Mouse (Mus musculus): Measurements from ENCODE around the gene Tox2.

Tox2 gene

DNA sequence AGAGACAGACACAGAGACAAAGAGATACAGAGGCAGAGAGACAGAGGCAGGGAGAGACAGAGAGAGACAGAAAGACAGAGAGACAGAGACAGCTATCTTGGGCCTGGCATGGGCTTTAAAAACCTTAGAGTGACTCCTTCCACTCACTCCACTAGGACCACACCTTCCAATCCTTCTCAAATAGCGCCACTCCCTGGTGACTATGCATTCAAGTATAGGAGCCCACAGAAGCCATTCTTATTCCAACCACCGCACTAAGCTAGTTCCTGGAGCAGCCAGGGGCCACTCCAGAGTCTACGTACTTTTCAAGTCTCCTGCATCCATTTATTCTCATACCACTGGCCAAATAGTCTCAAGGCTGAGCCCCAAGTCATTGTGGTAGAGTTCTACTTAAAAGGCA, 115.9 kb downstream of the Tox2 start:
- no peak for DNase-seq (ENCODE audit: low spot score)

GRCm38 (mm10) chr2:163323163-163323562, 120.2 kb downstream of the Tox2 start:
- DNase-seq (ENCODE audit: low spot score), result no peak

GRCm38 (mm10) chr2:163330742-163331141, 127.8 kb downstream of the Tox2 start:
- no peak for DNase-seq (ENCODE audit: low spot score)

- no peak for DNase-seq (ENCODE audit: low spot score)
These were observed 128.5 kb downstream of the Tox2 start for GRCm38 (mm10) chr2:163331423-163331822.

DNA sequence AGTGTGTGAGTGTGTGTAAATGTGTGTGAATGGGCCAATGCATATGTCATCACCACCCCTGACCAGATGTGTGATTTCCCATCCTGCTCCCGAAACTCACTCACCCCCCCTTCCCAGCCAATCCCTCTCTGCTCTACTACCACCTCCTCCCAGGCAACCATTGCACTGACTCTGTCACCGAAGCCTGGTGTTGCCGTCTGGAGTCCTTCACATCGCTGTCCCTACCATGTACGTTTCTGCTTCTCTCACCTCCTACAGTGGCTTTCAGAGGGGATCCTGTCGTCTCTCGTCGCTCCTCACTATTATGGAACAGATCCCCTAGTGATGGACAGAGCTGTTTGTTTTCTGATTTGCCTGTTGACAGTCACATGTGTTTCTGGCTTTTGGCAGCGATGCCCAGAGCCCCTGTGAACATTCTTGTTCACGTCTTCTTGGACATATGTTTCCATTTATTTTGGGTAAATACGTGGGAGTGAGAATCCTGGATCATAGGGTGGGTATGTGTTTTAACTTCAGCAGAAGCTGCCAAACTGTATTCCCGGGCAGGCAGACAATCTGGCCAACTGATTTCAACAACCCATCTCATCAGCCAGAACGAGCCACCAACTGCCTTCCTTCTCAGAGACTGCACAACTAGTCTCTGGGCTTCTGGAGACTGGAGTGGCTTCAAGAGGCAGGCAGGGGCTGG, 129.6 kb downstream of the Tox2 start:
- DNase-seq (ENCODE audit: low spot score), result no peak

- DNase-seq (ENCODE audit: low spot score), result no peak
These were observed 137.3 kb downstream of the Tox2 start for GRCm38 (mm10) chr2:163340263-163340662.

DNA sequence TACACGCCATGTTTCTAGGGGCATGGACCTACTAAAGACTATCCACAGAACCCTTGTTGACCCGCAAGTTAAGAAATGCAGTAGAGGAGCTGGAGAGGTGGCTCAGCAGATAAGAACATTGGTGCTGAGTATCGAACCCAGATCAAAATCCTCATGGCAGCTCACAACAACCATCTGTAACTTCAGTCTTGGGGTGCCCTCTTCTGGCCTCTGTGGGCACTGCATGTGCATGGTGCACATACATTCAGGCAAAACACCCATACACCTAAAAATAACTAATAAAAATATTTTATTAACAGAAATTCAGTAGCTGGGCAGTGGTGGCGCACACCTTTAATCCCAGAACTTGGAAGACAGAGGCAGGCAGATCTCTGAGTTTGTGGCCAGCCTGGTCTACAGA, 140.7 kb downstream of the Tox2 start:
- no peak for DNase-seq (ENCODE audit: low spot score)

- DNase-seq (ENCODE audit: low spot score), result no peak
These were observed 142.2 kb downstream of the Tox2 start for GRCm38 (mm10) chr2:163344976-163345660.

GRCm38 (mm10) chr2:163346497-163346896, 143.6 kb downstream of the Tox2 start:
- DNase-seq (ENCODE audit: low spot score), result no peak

- no peak for DNase-seq (ENCODE audit: low spot score)
These were observed 144.7 kb downstream of the Tox2 start for GRCm38 (mm10) chr2:163347517-163348184.

DNA sequence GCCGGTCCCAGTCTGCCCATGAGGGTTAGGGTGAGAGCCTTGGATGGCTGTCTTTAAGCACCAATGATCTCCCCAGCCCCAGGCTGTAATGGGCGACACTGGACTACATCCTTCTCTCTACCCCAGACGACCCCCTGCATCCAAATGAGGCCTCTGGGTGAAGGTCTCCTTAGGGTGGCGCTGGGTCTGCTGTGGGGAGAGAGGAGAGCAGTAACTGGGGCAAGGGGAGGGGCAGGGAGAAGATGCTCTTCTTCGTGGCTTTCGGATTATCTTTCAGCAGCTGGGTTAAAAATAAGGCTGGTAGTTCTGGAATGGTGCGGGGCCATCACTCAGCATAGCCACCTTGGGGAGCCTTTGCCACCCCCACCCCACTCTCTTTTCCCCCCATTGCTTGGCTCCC, 145.8 kb downstream of the Tox2 start:
- no peak for DNase-seq (ENCODE audit: low spot score)

DNA sequence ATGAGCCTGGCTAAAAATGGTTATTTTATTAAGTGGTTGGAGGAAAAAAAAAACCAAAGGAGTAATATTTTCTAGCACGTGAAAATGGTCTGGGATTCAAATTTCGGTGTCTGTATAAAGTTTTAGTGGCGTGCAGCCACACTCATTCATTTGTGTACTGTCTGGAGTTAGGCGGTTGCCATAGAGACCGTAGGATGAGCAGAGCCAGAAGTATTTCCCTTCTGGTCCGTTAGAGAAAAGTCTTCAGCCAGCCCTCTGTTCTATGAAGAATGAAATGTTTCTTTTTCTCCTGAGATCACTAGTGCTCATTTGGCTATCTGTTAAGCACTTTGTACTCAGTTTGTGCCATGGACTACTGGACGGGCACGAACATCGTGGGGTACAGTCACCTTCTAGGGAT, 146.5 kb downstream of the Tox2 start:
- DNase-seq (ENCODE audit: low spot score), result no peak

GRCm38 (mm10) chr2:163350443-163350842, 147.5 kb downstream of the Tox2 start:
- no peak for DNase-seq (ENCODE audit: low spot score)

DNA sequence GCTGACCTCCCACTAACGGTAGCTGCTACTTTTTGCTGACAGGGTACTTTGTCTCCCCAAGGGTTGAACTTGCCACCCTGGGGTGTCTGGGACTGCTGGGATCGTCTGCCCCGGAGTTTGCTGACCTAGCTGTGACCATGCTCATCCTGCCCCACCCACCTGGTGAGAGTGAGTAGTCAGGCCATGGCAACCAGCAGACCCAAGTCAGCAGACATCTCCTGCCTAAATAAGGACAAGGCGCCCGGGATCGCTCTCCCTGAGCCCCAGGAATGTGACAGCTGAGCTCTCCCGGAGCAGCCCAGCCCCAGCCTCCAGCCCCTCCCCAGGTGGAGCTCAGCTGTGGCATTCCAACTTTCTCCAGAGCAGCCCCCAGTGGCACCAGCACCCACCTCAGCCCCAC, 150.8 kb downstream of the Tox2 start:
- DNase-seq (ENCODE audit: low spot score), result no peak

- DNase-seq (ENCODE audit: low spot score), result no peak
These were observed 152.7 kb downstream of the Tox2 start for GRCm38 (mm10) chr2:163355666-163356065.

DNA sequence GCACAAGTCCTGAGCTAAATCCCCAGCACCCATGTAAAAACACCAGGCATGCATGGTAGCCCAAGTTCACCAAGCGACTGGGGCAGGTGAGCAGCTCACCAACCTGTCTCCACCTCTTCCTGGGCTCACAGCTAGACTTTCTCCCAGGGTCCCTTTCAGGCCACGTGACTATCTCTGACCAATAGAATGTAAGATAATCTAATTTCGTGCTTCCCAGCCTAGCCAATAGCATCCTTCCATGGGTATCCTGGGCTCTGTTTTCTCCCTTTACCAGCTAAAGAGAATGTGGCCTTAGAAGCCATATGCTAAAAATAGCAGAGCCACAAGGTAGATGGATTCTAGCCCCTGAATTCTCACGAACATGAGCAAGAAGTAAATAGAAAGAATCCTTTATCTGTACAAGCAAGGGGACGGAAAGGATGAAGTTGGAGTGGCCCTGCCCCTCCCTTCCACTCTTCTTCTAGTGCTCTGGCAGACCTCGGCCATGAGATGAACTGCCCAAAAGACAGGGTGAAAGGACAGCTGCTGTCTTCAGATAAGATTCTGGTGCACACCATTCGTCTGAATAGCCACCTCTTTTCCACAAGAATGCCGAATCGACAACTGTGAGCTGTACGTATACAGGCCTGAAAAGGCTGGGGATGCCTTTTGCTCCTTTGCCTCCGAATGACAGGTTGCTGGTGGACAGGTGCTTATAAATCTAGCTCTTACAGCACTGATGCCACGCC, 153.4 kb downstream of the Tox2 start:
- DNase-seq (ENCODE audit: low spot score), result no peak

- no peak for DNase-seq (ENCODE audit: low spot score)
These were observed 155.7 kb downstream of the Tox2 start for GRCm38 (mm10) chr2:163358662-163359061.

- no peak for DNase-seq (ENCODE audit: low spot score)
These were observed 156.3 kb downstream of the Tox2 start for GRCm38 (mm10) chr2:163359253-163359652.

DNA sequence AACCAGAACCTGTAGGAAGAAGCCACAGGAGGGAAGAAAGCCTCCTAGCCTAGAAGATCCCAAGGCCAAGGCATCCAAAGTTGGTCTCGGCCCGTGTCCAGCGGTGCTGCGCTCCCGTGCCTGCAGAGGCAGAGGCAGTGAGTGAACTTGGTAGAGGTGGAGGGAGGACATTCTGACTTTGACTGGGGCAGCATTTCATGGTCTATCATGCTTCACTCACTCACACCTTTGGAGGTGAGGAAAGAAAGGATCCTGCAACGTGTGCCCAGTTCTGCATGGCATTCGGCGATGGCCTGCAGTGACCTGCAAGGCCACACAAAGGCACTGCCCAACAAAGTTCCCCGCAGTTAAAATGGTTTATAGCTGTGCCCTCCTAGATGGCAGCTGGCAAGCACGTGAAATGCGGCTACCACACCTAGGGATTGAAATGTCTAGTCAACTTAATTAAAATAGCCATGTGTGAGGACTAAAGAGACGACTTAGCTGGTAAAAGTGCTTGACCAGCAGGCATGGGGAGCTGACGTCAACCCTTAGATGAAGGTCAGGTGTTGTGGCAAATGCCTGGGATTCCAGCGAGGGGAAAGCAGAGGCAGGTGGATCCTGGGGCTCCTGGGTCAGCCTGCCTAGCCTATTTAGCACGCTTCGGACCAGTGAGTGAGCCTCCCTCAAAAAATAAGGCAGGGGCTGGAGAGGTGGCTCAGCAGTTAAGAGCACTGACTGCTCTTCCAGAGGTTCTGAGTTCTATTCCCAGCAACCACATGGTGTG, 158.1 kb downstream of the Tox2 start:
- DNase-seq (ENCODE audit: low spot score), result no peak

DNA sequence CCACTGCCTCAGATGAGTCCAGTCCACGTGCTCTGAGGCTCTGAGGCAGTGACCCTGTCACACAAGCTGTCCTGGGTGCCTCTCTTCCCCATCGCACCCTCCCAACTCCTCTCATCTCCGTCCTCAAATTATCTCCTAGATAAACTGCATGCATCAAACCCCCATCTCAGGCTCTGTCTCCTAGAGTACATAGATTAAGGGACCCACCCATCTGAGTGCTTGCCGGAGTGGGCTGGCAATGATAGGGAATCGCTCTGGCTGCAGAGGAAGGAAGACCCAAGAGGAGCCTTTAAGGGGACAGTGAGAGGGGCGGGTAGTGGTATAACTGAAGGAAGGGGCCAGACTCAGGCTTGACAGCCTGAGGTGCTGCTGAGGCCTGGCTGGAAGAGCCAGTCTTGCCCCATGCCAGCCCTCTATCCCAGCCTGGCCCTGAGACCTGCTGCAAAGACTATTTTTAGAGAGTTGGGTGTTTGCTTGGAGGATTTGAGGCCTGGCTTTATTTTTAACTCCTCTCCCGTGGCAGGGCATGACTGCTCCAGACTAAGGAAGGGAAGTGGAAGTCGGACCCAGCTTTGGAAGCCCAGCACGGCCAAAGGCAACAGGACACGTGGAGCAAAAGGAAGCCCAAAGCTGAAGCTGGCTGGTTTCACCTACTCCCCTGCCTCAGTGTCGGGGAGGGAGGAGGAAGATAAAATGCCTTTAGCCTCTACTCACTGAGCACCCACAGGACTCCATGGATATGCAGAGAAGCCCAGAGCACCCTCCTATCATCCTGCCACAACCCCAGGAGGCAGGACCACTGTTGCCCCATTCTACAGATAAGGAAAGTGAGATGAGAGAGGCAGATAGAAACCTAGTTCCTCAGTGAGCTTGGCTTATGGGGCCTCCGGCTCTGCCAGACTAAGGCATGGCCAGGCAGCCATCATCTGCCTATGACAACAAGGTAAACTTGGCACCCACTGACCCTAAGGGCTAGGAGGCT, 160.3 kb downstream of the Tox2 start:
- DNase-seq (ENCODE audit: low spot score), result no peak

Data from urinary bladder, postnatal 10 days (tissue).